Mouse (Mus musculus) ES-E14 (cell line): ENCODE results near the gene Pcyt1a.

Experiments used
- HCFC1 ChIP-seq: IDR thresholded peaks from 2 replicates; pipeline ENCODE4 v1.6.1; 2012; ENCODE audit warnings: low read length, inconsistent platforms, borderline replicate concordance; ENCODE audit not compliant: insufficient read depth
- MAFK ChIP-seq: IDR thresholded peaks from 2 replicates; pipeline ENCODE4 v1.6.1; 2014; ENCODE audit warnings: mild to moderate bottlenecking, low read depth, low read length, inconsistent platforms; ENCODE audit not compliant: insufficient read depth
- ZC3H11A ChIP-seq: IDR thresholded peaks from 2 replicates; pipeline ENCODE4 v1.6.1; 2012; ENCODE audit warnings: low read depth, mild to moderate bottlenecking, inconsistent platforms, low read length, borderline replicate concordance

GRCm38 (mm10) chr16:32523462-32524243 is 92.9 kb downstream of the Pcyt1a start:
- TF ChIP-seq ZC3H11A (no peak), MAFK (no peak), HCFC1 (no peak)
